Mouse (Mus musculus) heart, postnatal 36 days (tissue): Measurements from ENCODE around the gene Phb2. TPM values are rescaled to one million over a fixed set of nuclear protein-coding genes. Genes with fewer than 3 reads are reported as not detected.

Experiments used
- DNase-seq, 2 experiments: peaks; one replicate each; pipeline ENCODE4 v3.0.0; 2021 to 2022
- intact Hi-C: fragments of 180-260 bp; cut with DNase I; formaldehyde crosslinking; loops from one replicate; pipeline ENCODE4 v1.15.1; 2025
- total RNA-seq, 2 experiments: library from RNA; stranded (reverse); gene quantifications; 2 replicates each; pipeline ENCODE4 v1.2.3; 2021

Gene Phb2
- total RNA-seq, 2 experiments from 2014 or later: 311 to 336 TPM

DNA sequence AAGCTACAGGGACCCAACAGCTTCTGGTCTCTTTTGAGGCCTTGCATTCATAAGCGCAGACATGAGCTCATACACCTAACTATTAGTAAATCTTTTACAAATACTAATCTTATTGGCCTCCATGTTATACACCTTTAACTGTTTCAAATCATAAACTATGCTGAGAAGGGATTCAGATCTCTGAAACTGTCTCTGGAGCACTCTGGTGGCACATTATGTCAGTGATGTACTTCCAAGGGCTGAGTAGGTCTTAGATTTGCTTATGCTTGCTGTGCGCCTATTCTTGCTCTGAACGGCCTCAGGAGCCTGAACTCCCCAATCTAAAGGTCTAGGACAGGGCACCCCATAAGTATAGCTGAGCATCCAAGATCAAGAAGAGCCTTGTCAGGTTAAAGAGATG, 29.7 kb downstream of the Phb2 start:
- no peak for DNase-seq
- intact Hi-C loops: loop anchor here (5.0 kb wide), 1 partner anchor 80 kb away; the partner anchor contains the start of gene Lpcat3

DNA sequence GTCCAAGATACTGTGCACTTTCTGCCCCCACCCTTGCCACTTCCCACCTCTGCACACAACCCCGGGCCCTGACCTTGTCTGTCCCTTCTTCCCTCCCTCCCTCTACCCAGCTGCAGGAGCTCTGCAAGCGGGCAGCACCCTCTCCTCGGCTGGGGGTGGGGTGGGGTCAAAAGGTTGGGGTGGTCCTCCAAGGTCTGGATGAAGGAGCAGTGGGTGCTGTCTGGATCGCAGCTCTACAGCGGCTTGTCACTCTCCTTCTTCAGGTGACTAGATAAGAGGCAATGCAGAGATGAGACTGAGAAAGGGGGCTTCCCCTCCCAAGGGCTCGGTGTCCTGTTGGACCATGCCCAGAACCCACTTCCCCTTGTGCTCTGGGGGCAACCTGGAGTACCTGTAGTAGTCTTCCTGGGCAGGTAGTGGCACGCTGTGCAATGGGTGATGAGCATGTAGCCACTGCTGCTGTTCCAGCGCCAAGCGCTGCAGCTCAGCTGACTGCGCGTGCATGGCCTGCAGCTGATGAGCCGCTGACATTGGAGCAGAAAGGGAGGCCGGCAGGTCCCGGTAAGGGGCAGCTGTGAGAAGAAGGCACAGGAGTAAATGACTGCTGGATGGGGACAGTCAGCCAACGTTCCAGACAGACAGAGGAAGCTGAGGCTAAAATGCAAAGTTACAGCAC, 30.8 kb downstream of the Phb2 start:
- intact Hi-C loops: loop anchor here (5.0 kb wide), 1 partner anchor 81 kb away; the partner anchor contains the start of gene Lpcat3
- DNase-seq: no peak

DNA sequence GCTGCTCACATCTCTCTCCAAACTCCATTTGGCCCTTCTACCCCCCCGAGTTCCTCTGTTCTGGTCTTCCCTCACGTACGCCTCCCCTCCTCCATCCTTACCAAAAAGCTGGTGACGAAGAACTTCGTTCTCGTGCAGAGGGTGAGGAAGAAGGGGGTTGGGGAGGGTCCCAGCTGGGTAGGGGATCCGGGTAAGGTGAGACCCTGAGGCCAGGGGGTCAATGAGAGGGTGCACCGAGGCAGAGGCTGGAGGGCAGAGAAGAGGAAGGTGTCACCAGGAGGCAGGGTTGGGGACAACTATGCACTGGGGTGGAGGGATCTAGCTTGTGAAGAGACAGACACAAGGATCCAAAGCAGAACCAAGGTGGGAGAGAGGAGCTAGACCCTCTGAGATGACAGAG, 31.5 kb downstream of the Phb2 start:
- intact Hi-C loops: loop anchor here (5.0 kb wide), 1 partner anchor 81 kb away; the partner anchor contains the start of gene Lpcat3

DNA sequence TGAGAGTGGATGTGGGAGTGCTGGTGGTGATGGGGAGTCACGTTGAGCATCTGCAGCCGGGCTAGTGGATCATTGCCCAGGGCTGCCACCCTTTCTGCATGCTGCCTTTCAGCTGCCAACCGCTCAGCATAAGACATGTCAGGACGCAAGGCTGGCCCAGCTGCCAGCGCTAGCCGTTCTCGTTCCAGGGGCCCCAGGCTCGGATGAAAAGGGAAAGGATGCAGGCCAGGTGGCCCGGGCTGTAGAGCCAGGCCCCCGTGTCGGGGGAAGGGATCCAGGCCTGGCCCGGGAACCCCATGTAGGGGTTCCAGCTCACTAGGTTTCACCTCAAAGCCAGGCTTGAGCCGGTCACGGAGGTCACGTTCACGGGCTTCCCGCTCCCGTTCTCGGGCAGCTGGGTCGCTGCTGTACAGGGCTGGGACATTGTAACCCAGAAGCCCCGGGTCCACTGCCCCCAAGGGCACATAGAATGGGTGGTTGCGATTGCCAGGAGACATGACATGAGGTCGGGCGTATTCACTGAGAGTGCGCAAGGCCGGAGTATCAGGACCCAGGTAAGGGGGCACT, 32.7 kb downstream of the Phb2 start:
- DNase-seq: peak in 1 of 2 experiments; percentile 19
- intact Hi-C loops: loop anchor here (5.0 kb wide), 1 partner anchor 83 kb away; the partner anchor contains the start of gene Lpcat3

More for the DNA sequence above, 31.5 kb downstream of the Phb2 start:
- no peak for DNase-seq

DNA sequence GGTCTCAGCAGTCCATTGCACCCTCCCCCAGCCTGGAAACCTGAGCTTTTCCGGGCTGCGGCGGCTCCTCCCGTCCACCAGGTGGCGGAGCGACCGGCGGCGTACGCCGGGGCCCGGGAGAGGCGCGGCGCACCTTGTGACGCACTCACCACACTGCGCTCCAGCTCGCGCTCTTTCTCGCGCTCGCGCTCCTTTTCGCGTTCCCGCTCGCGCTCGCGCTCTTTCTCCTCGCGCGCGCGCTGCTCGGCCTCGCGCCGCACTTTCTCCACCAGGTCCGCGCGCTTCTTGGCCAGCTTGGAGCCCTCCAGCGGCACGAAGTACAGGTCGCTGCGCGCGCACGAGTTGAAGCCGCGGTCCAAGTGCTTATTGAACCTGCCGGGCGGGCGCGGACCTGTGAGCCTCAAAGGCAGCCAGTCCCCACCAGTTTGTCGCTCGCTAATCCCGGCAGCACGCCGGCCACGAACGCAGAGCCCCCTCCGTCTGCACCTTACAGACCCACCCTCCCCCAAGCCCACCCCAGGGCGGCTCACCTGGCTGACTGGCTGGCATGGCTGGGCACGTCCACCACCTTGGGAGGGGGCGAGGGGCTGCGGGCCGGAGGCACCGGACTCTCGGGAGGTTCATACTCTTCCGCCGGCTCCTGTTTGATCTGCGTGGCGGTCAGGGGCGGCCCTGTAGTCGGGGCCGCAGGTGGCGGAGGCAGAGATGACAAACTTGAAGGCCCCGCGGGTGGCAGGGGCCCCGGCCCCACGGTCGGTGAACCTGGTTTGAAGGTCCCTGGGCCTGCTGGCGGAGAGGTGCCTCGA, 33.6 kb downstream of the Phb2 start:
- DNase-seq: peak; percentile 93 to 94
- intact Hi-C loops: no loop called here

DNA sequence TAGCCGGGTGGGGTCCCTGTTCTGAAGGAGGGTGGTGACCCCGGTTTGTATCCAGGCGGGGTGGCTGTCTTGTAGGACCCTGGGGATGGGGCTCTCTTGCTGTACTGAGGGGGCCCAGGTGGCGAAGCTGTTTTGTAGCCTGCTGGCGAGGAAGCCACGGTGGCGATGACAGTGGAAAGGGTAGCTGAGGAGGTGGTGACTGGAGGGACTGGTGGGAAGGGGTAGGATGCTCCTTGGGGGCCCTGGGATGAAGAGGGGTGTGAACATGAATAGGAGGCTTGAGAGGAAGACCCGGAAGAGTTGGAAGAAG, 34.1 kb downstream of the Phb2 start:
- intact Hi-C loops: no loop called here
- no peak for DNase-seq

DNA sequence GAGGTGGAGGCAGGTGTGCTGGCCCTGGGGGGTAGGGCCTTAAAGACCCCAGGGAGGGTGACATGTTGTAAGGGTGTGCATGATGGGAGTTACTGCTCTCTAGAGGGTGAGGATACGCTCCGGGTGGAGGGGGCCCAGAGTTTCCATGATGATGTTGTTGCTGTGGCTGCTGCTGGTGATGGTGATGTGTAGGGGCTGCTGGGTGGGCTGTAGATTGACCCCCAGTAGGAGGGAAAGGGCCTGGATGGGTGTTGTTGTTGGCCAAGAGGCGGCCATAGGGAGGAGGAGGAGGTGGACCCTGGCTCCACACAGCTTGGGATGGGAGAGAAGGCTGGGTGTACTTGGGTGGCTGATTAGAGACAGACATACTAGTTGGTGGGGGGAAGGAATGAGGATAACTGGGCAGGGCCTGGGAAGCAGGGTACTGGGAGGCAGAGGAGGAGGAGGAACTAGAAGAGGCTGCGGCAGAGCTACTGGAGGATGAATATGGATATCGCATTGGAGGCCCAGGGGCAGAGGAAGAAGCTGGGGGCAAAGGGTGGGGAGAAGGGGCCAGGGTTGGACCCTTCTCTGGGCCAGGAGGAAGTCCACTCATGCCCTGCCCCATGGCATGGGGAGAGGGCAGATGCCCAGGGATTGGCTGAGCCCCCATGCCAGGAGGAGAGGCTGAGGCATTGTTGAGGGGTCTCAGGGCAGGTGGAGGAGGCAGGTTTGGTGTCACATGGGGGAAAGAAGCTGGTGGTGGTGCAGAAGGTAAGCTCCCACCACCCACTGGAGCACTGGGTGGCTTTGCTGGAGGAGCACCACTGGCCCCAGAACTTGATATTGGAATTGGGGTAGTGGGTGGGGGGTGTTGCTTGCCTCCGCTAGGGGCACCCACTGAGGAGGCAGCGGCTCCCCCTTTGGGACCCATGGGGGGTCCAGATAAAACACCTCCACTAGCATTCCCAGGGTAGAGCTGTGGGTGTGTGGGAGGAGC, 34.8 kb downstream of the Phb2 start:
- intact Hi-C loops: no loop called here
- peak in 1 of 2 experiments; percentile 7 for DNase-seq

DNA sequence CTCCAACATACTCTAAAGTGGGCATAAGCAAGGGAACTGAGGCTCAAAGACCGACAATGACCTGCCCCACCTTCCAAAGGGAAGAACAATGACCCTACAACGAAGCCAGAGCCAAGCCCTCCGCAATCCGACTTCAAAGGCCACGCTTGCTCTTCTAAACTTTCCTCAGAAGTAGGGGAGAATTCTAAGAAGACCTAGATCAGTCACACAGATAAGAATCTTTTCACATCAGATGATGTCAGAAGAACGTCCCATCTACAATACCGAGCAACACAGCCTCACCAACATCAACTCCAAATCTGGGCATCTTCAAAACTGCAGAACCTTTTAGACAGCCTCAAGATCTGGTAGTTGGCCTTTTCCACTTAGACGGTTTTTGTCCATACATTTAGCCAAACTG, 38.3 kb downstream of the Phb2 start:
- intact Hi-C loops: loop anchor here (10.0 kb wide), 1 partner anchor 336 kb away; the partner anchor contains the start of gene Pex5

DNA sequence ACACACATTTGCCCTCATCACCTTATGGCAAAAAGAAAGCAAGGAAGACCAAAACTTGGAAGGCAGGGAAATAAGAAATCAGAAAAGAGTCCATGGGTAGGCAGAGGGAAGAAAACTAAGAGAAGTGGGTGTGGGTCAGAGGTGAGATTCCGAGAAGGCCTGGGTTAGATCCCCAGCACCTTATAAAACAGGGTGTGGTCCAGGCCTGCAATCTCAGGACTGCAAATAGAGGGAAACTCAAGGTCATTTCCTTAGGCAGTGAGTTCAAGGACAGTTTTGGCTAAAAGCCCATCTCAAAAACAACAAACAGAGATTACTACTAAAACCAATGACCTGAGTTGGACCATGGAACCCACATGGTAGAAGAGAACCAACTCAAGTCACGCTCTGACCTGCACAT, 41.7 kb downstream of the Phb2 start:
- intact Hi-C loops: loop anchor here (10.0 kb wide), 1 partner anchor 339 kb away; the partner anchor contains the start of gene Pex5
- DNase-seq: no peak

More for the DNA sequence above, 38.3 kb downstream of the Phb2 start:
- no peak for DNase-seq

DNA sequence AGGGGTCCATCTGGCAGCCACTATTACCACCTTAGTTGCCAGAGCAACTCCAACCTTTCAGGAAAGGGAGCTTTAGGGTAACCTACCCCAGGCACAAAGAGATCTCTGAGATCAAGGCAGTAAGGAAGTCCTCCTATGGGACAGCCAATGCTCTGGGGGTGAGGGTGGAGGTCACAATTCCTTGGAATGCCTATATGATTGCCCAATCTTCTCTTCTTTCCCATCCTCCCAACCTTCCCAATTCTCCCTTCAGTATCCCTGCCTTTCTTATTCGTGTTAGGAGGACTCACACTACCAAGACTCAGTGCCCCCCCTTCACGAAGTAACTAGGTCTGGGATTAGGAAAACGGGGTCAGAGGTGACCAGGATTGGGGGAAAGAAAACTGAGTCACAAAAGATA, 43.2 kb downstream of the Phb2 start:
- intact Hi-C loops: loop anchor here (5.0 to 10.0 kb wide), 3 partner anchors 243 to 341 kb away; partner anchors contain the start of genes C1ra and Pex5

DNA sequence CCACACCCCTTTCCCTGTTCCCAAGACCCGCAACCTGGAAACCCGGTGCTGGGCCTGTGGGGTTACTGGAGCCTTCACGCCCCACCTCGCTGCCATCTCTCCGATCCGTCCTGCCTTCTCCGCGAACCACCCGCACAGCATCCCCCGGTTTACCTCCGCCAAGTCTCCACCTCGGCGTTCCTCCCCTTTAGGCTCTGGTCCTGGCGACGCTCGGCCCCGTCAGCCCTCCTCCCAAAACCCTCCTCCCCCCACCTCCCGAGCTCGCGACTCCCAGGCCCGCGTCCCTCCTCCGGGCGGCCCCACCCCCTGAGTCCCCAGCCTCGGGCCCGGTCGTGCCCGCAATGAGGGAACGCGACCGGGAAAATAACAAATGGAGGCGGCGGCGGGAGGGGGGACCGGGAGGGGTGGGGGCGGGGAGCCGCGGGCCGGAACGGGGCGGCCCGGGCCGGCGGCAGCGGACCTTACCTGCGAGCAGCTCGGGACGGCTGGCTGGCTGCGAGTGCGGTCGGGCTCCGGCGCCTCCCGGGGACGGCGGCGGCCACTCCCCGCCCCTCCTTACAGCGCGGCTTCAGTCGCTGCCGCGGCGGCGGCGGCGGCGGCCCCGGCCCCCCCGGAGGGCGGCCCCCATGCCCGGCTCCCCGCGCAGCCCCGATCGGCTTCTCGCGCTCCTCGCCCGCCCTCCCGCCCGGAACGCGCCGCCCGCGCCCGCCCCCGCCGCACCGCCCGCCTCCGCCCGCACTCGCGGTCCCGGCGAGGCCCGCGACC, 43.9 kb downstream of the Phb2 start, which contains the start of the genes Gm45234 and Atn1:
Gene Gm45234 (minus strand): TSS at position 191 of the 765 bp plus-strand sequence.
Gene Atn1 (minus strand): TSS at position 694 of the 765 bp plus-strand sequence.
- DNase-seq: peak; percentile 65 to 77

More for the DNA sequence above, 43.2 kb downstream of the Phb2 start:
- DNase-seq: no peak

DNA sequence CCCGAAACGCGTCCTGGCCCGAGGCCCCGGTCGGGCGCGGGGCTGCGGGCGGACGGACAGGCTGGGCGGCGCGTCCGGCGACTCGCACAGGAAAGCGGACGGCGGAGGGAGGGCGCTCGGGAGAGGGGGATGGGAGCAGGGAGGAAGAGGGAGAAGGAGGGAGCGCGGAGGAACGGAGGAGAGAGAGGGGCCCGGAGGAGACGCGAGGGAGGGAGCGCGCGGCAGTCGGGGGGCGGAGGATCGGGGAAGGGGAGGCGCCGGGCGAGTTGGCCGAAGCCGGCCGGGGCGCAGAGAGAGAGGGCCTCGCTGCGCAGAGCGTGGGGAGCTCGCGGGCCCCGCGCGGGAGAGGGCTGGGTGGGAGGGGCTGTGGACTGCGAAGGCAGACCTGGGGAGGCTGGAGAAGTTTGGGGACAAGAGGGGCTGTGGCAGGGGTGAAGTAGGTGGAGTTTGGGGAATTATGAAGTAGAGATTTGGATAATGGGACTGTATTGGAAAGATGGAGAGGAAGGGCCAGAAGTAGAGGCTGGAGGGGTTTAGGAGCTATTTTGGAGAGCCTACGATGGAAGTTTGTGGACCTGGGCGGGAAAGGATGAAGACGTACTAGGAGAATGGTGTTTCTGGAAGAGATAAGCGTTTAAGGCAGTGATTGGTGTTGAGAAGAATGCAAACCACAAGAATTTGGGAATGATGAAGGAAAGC, 44.7 kb downstream of the Phb2 start:
- intact Hi-C loops: loop anchor here (2.0 to 10.0 kb wide), 5 partner anchors 48 to 342 kb away; partner anchors contain the start of genes C1ra, Lpcat3 and Pex5
- DNase-seq: peak; percentile 82 to 87

More for the DNA sequence above, 43.9 kb downstream of the Phb2 start, which contains the start of the genes Gm45234 and Atn1:
- intact Hi-C loops: loop anchor here (2.0 to 10.0 kb wide), 5 partner anchors 49 to 341 kb away; partner anchors contain the start of genes C1ra, Lpcat3 and Pex5

DNA sequence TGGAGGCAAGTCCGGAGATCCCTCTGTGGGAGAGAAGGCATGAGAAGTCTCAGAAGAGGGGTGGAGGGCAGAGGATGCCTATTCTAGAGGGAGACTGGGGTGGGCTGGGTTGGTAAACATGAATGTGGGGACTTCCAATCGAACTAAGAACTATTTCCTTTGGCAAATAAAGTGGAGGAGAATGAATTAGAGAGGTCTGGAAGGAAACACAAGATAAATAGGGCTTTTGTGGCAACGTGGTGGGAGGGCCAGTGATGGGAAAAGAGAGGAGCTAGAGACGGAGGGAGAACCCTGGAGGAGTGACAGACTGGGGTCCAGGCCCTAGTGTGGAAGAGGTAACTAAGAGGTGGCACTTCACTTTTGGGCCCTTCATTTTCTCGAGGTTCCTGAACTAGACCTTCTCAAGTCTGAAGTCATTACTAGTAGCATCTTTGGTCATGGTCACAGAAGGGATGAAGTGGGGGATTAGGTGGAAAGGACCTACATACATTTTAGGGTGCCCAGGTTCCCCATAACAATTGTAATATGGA, 45.3 kb downstream of the Phb2 start:
- intact Hi-C loops: loop anchor here (2.0 to 10.0 kb wide), 5 partner anchors 47 to 343 kb away; partner anchors contain the start of genes C1ra, Lpcat3 and Pex5
- no peak for DNase-seq

DNA sequence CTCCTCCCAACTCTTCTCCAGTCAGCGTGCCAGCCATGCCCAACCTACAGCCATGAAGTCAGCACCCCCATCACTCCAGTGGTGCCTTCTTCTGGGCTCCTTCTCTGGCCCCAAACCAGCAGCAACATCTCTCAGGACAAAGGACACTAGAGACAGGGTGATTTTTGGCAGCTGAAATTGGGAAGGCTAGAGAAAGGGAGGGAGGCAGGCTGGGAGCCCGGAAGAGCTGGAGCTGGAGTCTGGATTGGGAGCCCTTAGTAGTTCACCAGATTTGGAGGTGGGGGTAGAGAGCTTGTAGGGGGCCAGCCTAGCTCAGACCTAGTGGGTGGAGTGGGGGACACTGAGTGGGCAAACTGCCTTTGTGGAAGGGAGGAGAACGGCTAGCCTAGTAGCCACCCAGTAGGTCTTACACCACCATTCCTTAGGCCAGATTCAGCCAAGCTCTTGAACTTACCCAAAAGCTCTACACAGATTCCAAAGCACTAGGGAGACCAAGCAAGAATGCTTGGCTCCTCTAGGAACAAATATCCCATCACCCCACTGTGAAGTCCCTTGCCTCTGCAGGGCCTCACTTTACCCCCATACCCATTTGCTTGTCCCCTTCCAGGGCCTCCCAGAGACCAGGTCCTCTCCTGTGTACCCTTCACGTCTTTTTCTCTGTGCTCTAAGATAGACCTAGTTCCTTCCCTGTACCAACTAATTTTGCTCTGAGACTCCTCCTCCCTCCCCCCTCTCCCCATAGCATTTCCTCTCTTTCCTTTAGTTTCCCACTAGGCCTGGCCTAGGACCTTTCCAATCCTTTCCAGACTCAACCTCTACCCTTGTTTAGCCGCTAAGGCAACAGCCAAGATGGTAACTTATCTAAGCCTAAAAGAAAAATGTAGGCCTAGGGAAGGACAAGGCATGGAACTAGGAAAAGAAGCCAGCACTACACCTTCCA, 46.0 kb downstream of the Phb2 start:
- intact Hi-C loops: loop anchor here (2.0 to 10.0 kb wide), 7 partner anchors 45 to 343 kb away; partner anchors contain the start of genes C1ra, Emg1, Lpcat3 and Pex5

DNA sequence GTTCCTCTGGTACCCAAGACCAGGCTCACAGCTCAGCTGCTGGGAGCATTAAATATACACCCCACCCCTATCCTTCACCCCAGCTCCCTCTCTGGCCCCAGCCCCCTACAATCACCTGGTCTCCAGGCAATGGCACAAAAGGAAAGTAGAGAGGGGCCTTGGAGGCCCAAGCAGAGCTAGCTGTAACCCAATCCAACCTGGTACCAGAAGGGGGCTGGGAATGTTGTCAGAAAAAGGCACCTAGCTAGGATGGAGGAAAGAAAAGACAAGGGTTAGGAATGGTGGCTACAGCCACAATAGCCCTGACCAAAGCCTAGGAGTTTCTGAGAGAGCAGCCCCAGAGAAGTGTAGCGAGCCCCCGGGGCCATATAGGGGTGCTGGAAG, 46.7 kb downstream of the Phb2 start:
- DNase-seq: no peak
- intact Hi-C loops: loop anchor here (1.0 to 10.0 kb wide), 7 partner anchors 46 to 344 kb away; partner anchors contain the start of genes C1ra, C1rb, Emg1 and Pex5

More for the DNA sequence above, 46.0 kb downstream of the Phb2 start:
- peak; percentile 58 to 64 for DNase-seq

DNA sequence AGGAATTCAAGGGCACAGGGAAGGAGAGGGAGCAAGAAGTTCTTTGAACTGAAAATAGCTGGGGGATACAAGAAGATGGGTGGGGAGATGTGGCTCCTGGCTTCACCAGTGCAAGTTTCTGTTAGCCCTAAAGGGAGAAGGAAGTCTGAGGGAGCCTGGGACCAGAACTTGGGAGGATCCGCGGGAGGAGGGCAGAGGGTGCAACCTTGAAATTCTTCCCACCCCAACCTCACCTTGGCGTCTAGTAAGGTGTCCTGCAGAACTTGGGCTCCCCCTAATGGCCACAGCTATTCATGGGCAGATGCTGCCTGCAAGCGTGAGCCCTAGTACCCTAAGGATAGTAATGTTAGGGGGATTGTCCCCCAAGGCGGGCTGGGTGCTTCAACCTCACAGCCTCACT, 47.1 kb downstream of the Phb2 start:
- intact Hi-C loops: loop anchor here (1.0 to 10.0 kb wide), 7 partner anchors 46 to 344 kb away; partner anchors contain the start of genes C1ra, C1rb, Emg1 and Pex5
- DNase-seq: peak; percentile 86
